Mouse (Mus musculus): Measurements from ENCODE around the gene Rhag. TPM values are rescaled to one million over a fixed set of nuclear protein-coding genes. Genes with fewer than 3 reads are reported as not detected.

Gene Rhag
- polyA plus RNA-seq, 1 experiment from 2014 or later, result 1.3 TPM

- Histone ChIP-seq H3K4me2 (no peak overlapping the region), H3K9ac (no peak overlapping the region), H3K27me3 (no peaks in the 10 kb centered on the region), H3K27ac (no peak overlapping the region), H3K36me3 (no peaks in the 10 kb centered on the region), H3K4me1 (replicated peaks) (no peaks in the 10 kb centered on the region), H3K9me3 (replicated peaks) (no peaks in the 10 kb centered on the region), H3K4me3 (no peak overlapping the region)
- WGBS, result 56% methylated on average over 4 of the region's 4 CpGs
- no peak for ATAC-seq (replicated peaks; ENCODE audit: insufficient number of reproducible peaks, insufficient read depth, low FRiP score, low read depth)
Observed at GRCm38 (mm10) chr17:40817340-40817943, 6.5 kb downstream of the Rhag start.

- 69% methylated on average over 9 of the region's 9 CpGs for WGBS
- Histone ChIP-seq H3K4me3 (no peak overlapping the region), H3K27ac (no peak overlapping the region), H3K9me3 (replicated peaks) (no peaks in the 10 kb centered on the region), H3K4me1 (replicated peaks) (no peaks in the 10 kb centered on the region), H3K4me2 (no peak overlapping the region), H3K36me3 (no peaks in the 10 kb centered on the region), H3K27me3 (no peaks in the 10 kb centered on the region), H3K9ac (no peak overlapping the region)
- no peak for ATAC-seq (replicated peaks; ENCODE audit: insufficient number of reproducible peaks, insufficient read depth, low FRiP score, low read depth)
Observed at GRCm38 (mm10) chr17:40821477-40821876, 10.6 kb downstream of the Rhag start.

DNA sequence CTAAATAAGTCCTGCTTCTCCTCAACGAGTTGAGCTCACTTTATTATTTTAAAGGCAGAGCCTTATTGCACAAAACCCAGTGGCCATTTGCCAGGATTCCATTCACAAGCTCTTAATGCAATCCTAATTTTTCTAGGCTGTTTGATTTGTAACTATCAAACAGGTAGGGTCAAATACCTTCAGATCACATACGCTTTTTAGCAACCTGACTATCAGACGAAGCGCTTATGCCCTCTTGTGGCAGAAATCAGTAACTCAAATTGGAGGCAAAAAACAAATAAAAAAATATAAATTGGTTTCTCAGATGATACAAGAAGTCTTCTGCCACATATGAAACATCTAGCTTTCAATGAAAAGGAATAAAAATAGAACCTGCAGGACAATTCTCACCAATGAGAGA lies 12.9 kb downstream of the Rhag start:
- WGBS, result 24% methylated on average over 4 of the region's 4 CpGs
- Histone ChIP-seq H3K4me1 (replicated peaks) (no peaks in the 10 kb centered on the region), H3K36me3 (no peaks in the 10 kb centered on the region), H3K4me2 (no peak overlapping the region), H3K9me3 (replicated peaks) (no peaks in the 10 kb centered on the region), H3K27ac (no peak overlapping the region), H3K27me3 (no peaks in the 10 kb centered on the region), H3K9ac (no peak overlapping the region), H3K4me3 (no peak overlapping the region)
- ATAC-seq (replicated peaks; ENCODE audit: insufficient number of reproducible peaks, insufficient read depth, low FRiP score, low read depth), result no peak

DNA sequence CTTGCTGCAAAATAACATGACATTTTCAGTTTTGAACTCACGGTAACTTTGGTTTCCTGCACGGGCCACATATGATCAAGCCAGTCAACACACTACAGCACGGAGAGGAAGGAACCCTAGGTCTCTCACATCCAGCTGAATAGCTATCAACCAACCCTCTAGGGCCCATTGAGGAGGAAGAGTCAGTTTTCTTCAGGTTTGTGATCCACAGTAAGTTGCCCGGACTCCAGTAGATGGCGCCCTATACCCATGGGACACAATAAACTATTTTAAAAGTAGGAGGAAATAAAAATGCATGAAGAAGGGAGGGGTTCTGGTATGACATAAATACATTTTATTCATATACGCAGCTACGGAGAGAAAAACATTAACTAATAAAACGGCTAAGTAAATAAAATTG lies 13.6 kb downstream of the Rhag start:
- 55% methylated on average over 8 of the region's 8 CpGs for WGBS
- Histone ChIP-seq H3K27ac (no peak overlapping the region), H3K4me2 (no peak overlapping the region), H3K27me3 (no peaks in the 10 kb centered on the region), H3K36me3 (no peaks in the 10 kb centered on the region), H3K4me3 (no peak overlapping the region), H3K4me1 (replicated peaks) (no peaks in the 10 kb centered on the region), H3K9ac (no peak overlapping the region), H3K9me3 (replicated peaks) (no peaks in the 10 kb centered on the region)
- ATAC-seq (replicated peaks; ENCODE audit: insufficient number of reproducible peaks, insufficient read depth, low FRiP score, low read depth), result no peak

GRCm38 (mm10) chr17:40831870-40832269 lies 20.9 kb downstream of the Rhag start:
- 42% methylated on average over 2 of the region's 2 CpGs for WGBS
- Histone ChIP-seq H3K27me3 (no peaks in the 10 kb centered on the region), H3K9ac (no peak overlapping the region), H3K4me2 (no peak overlapping the region), H3K4me1 (replicated peaks) (no peaks in the 10 kb centered on the region), H3K4me3 (no peak overlapping the region), H3K9me3 (replicated peaks) (no peaks in the 10 kb centered on the region), H3K27ac (no peak overlapping the region), H3K36me3 (no peaks in the 10 kb centered on the region)
- ATAC-seq (replicated peaks; ENCODE audit: insufficient number of reproducible peaks, insufficient read depth, low FRiP score, low read depth), result no peak

GRCm38 (mm10) chr17:40837308-40837707 lies 26.4 kb downstream of the Rhag start:
- Histone ChIP-seq H3K9ac (no peak overlapping the region), H3K4me3 (no peak overlapping the region), H3K9me3 (replicated peaks) (no peaks in the 10 kb centered on the region), H3K27ac (no peak overlapping the region), H3K4me2 (no peak overlapping the region), H3K4me1 (replicated peaks) (no peaks in the 10 kb centered on the region), H3K36me3 (no peaks in the 10 kb centered on the region), H3K27me3 (no peaks in the 10 kb centered on the region)
- ATAC-seq (replicated peaks; ENCODE audit: insufficient number of reproducible peaks, insufficient read depth, low FRiP score, low read depth), result no peak

DNA sequence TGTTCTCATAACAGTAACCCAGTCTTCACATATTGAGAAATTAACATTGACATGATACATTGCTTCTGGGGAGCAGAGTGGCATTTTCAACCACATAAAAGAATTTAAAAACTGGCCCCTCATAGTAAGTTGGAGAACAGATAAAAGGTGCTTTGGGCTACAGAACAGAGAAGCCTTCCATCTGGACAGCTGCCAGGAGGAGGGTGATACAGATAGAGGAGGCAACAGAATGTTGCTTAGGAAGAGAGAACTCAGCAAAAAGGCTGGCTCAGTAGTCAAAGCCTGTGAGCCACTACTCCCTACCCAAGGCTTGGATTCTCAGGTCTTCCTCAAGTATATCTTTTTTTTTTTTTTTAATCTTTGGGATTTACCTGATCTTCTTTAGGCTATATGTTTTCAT lies 44.1 kb downstream of the Rhag start:
- no peak overlapping the region for H3K27ac ChIP-seq
- no peak for ATAC-seq (replicated peaks; ENCODE audit: insufficient number of reproducible peaks, insufficient read depth, low FRiP score, low read depth)
- H3K9ac ChIP-seq, result no peak overlapping the region
- no peaks in the 10 kb centered on the region for H3K36me3 ChIP-seq
- H3K4me3 ChIP-seq, result no peak overlapping the region
- H3K4me2 ChIP-seq, result no peak overlapping the region
- H3K27me3 ChIP-seq, result no peaks in the 10 kb centered on the region
- no peaks in the 10 kb centered on the region for H3K9me3 ChIP-seq (replicated peaks)
- no peaks in the 10 kb centered on the region for H3K4me1 ChIP-seq (replicated peaks)

DNA sequence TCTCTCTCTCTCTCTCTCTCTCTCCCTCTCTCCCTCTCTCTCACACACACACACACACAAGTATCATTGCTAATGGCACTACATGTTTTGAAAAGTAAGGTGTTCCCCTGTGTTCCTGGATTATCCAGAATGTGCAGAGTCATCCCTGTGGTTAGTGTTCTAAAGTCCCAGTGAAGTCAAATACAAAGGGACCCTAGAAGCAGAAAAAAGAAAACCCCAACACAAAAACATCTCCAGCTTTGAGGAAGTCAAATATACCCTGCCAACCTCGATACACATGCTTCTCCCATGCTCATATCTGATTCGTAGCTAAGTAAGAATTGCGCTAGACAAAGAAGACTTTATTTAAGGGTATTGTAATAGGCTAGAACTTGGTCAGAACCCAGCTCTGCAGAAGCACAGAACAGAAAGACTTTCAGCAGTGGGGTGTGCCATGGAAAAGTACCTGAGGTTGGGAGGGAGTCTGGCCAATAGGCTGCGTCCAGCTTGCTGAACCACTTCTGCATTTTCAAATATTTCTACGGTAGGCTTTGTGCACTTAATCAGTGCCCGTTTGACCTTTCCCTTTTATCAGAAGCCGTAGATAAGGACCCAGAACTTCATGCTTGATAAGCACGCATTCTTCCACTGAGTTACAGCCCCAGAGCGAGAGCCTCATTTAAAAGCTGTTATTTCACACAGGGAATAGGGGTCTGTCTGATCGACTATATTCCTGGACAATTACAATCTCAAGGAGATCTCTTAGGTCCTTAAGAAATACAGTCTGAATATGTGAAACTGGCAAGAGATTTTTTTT lies 58.2 kb downstream of the Rhag start:
- WGBS, result 22% methylated on average over 10 of the region's 10 CpGs
- ATAC-seq (replicated peaks; ENCODE audit: insufficient number of reproducible peaks, insufficient read depth, low FRiP score, low read depth), result no peak
- no peak overlapping the region for H3K27ac ChIP-seq
- no peak overlapping the region for H3K9ac ChIP-seq
- H3K4me1 ChIP-seq (replicated peaks), result peaks cover 5% of the 10 kb centered on the region
- H3K36me3 ChIP-seq, result no peaks in the 10 kb centered on the region
- H3K4me2 ChIP-seq, result peak overlapping the region; percentile 46
- no peak overlapping the region for H3K4me3 ChIP-seq
- H3K27me3 ChIP-seq, result no peaks in the 10 kb centered on the region
- H3K9me3 ChIP-seq (replicated peaks), result no peaks in the 10 kb centered on the region

GRCm38 (mm10) chr17:40872626-40873025 lies 61.7 kb downstream of the Rhag start:
- H3K9me3 ChIP-seq (replicated peaks), result no peaks in the 10 kb centered on the region
- ATAC-seq (replicated peaks; ENCODE audit: insufficient number of reproducible peaks, insufficient read depth, low FRiP score, low read depth), result no peak
- H3K27ac ChIP-seq, result no peak overlapping the region
- H3K27me3 ChIP-seq, result no peaks in the 10 kb centered on the region
- 87% methylated on average over 6 of the region's 6 CpGs for WGBS
- peaks cover 8% of the 10 kb centered on the region for H3K4me1 ChIP-seq (replicated peaks)
- no peak overlapping the region for H3K4me2 ChIP-seq
- H3K4me3 ChIP-seq, result no peak overlapping the region
- H3K36me3 ChIP-seq, result no peaks in the 10 kb centered on the region
- no peak overlapping the region for H3K9ac ChIP-seq

DNA sequence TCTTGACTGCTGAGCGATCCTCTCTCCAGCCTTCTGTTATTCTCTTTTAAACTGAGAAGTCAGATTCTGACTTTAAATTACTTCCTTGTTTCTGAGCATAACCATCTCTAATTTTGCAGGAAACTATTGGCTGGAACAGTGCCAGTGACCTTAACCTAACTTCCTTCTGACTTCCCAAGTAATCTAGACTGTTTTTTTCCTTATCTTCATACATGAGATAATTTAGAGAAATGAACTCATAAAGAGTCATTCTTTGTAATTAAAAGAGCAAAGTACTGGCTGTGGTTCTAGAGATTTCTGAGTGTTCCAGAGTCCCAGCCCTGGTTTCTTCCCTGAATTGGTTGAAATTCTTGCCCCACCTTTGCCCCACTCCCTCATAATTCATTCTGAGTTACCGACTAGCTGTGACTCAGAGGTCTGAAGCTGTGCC lies 62.7 kb downstream of the Rhag start:
- Histone ChIP-seq H3K9ac (no peak overlapping the region), H3K4me2 (no peak overlapping the region), H3K36me3 (no peaks in the 10 kb centered on the region), H3K4me3 (no peak overlapping the region), H3K27ac (no peak overlapping the region), H3K27me3 (no peaks in the 10 kb centered on the region), H3K9me3 (replicated peaks) (no peaks in the 10 kb centered on the region), H3K4me1 (replicated peaks) (peaks cover 17% of the 10 kb centered on the region)
- ATAC-seq (replicated peaks; ENCODE audit: insufficient number of reproducible peaks, insufficient read depth, low FRiP score, low read depth), result no peak
- 29% methylated on average over 2 of the region's 2 CpGs for WGBS

GRCm38 (mm10) chr17:40874701-40875100 lies 63.8 kb downstream of the Rhag start:
- no peaks in the 10 kb centered on the region for H3K36me3 ChIP-seq
- 70% methylated on average over 3 of the region's 3 CpGs for WGBS
- no peak overlapping the region for H3K27ac ChIP-seq
- no peak overlapping the region for H3K4me3 ChIP-seq
- H3K4me1 ChIP-seq (replicated peaks), result peaks cover 12% of the 10 kb centered on the region
- no peak overlapping the region for H3K9ac ChIP-seq
- no peaks in the 10 kb centered on the region for H3K27me3 ChIP-seq
- H3K9me3 ChIP-seq (replicated peaks), result no peaks in the 10 kb centered on the region
- ATAC-seq (replicated peaks; ENCODE audit: insufficient number of reproducible peaks, insufficient read depth, low FRiP score, low read depth), result no peak
- H3K4me2 ChIP-seq, result no peak overlapping the region

DNA sequence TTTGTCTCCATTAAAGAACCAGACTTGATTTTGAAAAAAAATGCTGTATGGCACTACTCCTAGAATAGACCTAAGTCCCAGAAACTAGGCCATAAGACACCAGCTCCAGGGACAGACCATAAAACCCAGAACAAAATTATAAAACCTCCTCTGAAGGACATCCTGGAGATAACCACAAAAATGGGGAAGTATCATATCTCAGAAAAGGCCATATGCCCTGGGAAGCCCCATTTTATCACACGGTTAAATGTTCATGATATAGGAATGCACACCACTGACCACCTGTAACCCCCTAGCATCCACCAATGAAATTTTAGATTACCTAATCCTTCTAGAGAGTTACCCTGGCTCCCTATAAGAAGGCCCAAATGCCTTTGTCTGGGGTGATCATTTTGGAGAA lies 64.6 kb downstream of the Rhag start:
- H3K27ac ChIP-seq, result no peak overlapping the region
- H3K36me3 ChIP-seq, result no peaks in the 10 kb centered on the region
- H3K9ac ChIP-seq, result no peak overlapping the region
- H3K4me3 ChIP-seq, result no peak overlapping the region
- no peak overlapping the region for H3K4me2 ChIP-seq
- 70% methylated on average over 1 of the region's 1 CpGs for WGBS
- ATAC-seq (replicated peaks; ENCODE audit: insufficient number of reproducible peaks, insufficient read depth, low FRiP score, low read depth), result no peak
- no peaks in the 10 kb centered on the region for H3K27me3 ChIP-seq
- peaks cover 12% of the 10 kb centered on the region for H3K4me1 ChIP-seq (replicated peaks)
- no peaks in the 10 kb centered on the region for H3K9me3 ChIP-seq (replicated peaks)
